Mouse (Mus musculus): ENCODE results near the gene Smim5.

- TF ChIP-seq CTCF (IDR thresholded peaks at IDR 0.05; ENCODE audit: extremely low read depth, insufficient read depth, low read length) = no peak
- no peak for TF ChIP-seq POLR2A (IDR thresholded peaks at IDR 0.05; ENCODE audit: extremely low read depth, insufficient read depth, low read length)
These were observed 31.5 kb downstream of the Smim5 start for GRCm38 (mm10) chr11:115931235-115931634.
